Mouse (Mus musculus) CH12F3 (cell line): Measurements from ENCODE around the gene Rpp25.

Experiments
- in situ Hi-C: fragments of 300-500 bp; cut with MboI; formaldehyde crosslinking; loops from 2 replicates; pipeline ENCODE4 v1.14.3; 2020; ENCODE audit warnings: low sequenced_read_pairs

Rpp25 gene

GRCm38 (mm10) chr9:57520375-57521055 lies 16.7 kb downstream of the Rpp25 start:
- in situ Hi-C loops = no loop called here

GRCm38 (mm10) chr9:57521056-57521911 lies 17.5 kb downstream of the Rpp25 start, which contains the start of gene Cox5a:
Gene Cox5a, plus strand, starts transcription at chr9:57521274.
- in situ Hi-C loops = no loop called here

GRCm38 (mm10) chr9:57522114-57522860 lies 18.5 kb downstream of the Rpp25 start:
- in situ Hi-C loops = no loop called here

- in situ Hi-C loops = no loop called here
These were observed 19.0 kb downstream of the Rpp25 start for GRCm38 (mm10) chr9:57522861-57523246.

GRCm38 (mm10) chr9:57523754-57524153 lies 19.9 kb downstream of the Rpp25 start:
- in situ Hi-C loops = no loop called here

GRCm38 (mm10) chr9:57524439-57524838 lies 20.6 kb downstream of the Rpp25 start:
- in situ Hi-C loops = no loop called here

- in situ Hi-C loops = no loop called here
These were observed 21.7 kb downstream of the Rpp25 start for GRCm38 (mm10) chr9:57525516-57525915.

GRCm38 (mm10) chr9:57526435-57526834 lies 22.6 kb downstream of the Rpp25 start:
- in situ Hi-C loops = no loop called here

- in situ Hi-C loops = no loop called here
These were observed 28.1 kb downstream of the Rpp25 start for GRCm38 (mm10) chr9:57531946-57532345.

GRCm38 (mm10) chr9:57536362-57536761 lies 32.5 kb downstream of the Rpp25 start:
- in situ Hi-C loops = no loop called here

- in situ Hi-C loops = no loop called here
These were observed 33.4 kb downstream of the Rpp25 start, which contains the start of gene Fam219b for GRCm38 (mm10) chr9:57537044-57537727. Gene Fam219b, plus strand, starts transcription at chr9:57537528.

- in situ Hi-C loops = no loop called here
These were observed 33.9 kb downstream of the Rpp25 start for GRCm38 (mm10) chr9:57537728-57538181.

GRCm38 (mm10) chr9:57539550-57539949 lies 35.7 kb downstream of the Rpp25 start:
- in situ Hi-C loops = no loop called here

GRCm38 (mm10) chr9:57541312-57541711 lies 37.5 kb downstream of the Rpp25 start:
- in situ Hi-C loops = no loop called here

- in situ Hi-C loops = no loop called here
These were observed 40.1 kb downstream of the Rpp25 start for GRCm38 (mm10) chr9:57543951-57544350.

- in situ Hi-C loops = no loop called here
These were observed 43.5 kb downstream of the Rpp25 start for GRCm38 (mm10) chr9:57547287-57547686.

- in situ Hi-C loops = no loop called here
These were observed 44.0 kb downstream of the Rpp25 start for GRCm38 (mm10) chr9:57547869-57548268.

GRCm38 (mm10) chr9:57549186-57549585 lies 45.4 kb downstream of the Rpp25 start:
- in situ Hi-C loops = no loop called here

GRCm38 (mm10) chr9:57550126-57550862 lies 46.5 kb downstream of the Rpp25 start:
- in situ Hi-C loops = no loop called here
